Mouse (Mus musculus): ENCODE measurements around the gene Cnga3. TPM values are rescaled to one million over a fixed set of nuclear protein-coding genes. Genes with fewer than 3 reads are reported as not detected.

Gene Cnga3
- total and polyA plus RNA-seq, 3 experiments: 1.4 to 1.5 (median 1.5) TPM

DNA sequence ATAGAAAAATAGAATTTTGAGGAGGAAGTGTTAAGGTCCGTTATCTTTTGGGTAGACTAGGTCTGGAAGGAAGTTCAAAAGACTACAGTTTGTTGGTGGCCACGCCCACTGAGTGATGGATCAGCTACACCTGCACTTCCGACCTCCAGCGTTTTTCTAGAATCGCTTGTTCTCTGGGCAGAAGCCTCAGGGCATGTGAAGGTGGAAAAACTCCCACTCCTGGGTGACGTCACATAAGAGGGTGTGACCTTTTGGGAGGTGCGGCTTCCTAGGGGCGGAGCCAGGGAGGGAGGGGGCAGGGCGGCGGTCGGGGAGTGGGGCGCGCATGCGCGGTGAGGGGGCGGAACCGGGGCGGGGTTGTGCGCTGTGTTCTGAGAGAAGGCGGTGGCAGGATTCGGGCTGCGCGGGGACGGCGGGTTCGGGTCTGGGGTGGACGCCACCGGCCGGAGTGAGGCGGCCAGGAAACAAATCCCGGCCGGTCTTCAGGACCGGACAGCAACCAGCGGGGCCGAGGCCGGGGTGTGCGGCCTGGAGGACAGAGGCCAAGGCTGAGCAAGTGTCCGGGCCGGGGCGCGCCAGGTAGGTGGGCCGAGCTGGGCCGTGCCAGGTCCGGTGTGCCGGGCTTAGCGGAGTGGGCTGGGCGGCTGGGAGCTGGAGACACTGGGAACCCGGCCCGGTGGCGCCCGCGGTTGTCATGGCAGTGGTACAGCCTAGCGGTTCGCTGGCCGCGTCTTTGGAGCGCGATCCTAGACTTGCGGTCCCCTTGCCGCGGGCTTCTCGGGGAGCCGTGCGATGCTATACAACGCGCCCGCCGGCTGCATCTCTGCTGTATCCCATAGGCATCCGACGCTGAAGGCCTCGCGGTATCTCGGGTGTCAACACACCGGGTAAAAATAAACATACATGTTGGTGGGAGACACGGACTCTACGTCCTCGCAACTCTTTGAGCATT is 85.6 kb downstream of the Cnga3 start, which contains the start of gene Inpp4a:
Inpp4a (plus strand) TSS at position 326 of the 952 bp plus-strand sequence.
- H3K4me3 ChIP-seq: peak within 1 kb of the TSS; percentile 77
- WGBS: 1% methylated on average over 71 of the region's 77 CpGs
- TF ChIP-seq CTCF (IDR thresholded peaks at IDR 0.05) (0 out of 2 replicates have a peak, but pooled peaks have one; percentile 5), EP300 (IDR thresholded peaks at IDR 0.05; ENCODE audit: insufficient read depth, low read depth, low read length) (no peak), POLR2A (IDR thresholded peaks at IDR 0.05; ENCODE audit: insufficient read depth, low read depth, low read length) (peak; percentile 61; the same call in 1 of the 2 replicates)
- no peaks in the 10 kb centered on the region; the same call in 1 of the 2 replicates for H3K79me2 ChIP-seq (replicated peaks; ENCODE audit: control insufficient read depth, insufficient read depth, low read length)
- no peaks in the 10 kb centered on the region for H3K36me3 ChIP-seq (ENCODE audit: control insufficient read depth, insufficient read depth, low read length)
- peak within 1 kb of the TSS; percentile 88 for H3K9ac ChIP-seq (ENCODE audit: low read depth, low read length)
- peak; percentile 93 to 96 for DNase-seq
- peak within 1 kb of the TSS; percentile 83 for H3K27ac ChIP-seq
- intact Hi-C loops (cut with DNase I): no loop called here
- H3K4me1 ChIP-seq (ENCODE audit: control insufficient read depth, insufficient read depth, low read length): peaks cover 4% of the 10 kb centered on the region
- no peaks in the 10 kb centered on the region for H3K27me3 ChIP-seq (ENCODE audit: control insufficient read depth, insufficient read depth, low read length)

DNA sequence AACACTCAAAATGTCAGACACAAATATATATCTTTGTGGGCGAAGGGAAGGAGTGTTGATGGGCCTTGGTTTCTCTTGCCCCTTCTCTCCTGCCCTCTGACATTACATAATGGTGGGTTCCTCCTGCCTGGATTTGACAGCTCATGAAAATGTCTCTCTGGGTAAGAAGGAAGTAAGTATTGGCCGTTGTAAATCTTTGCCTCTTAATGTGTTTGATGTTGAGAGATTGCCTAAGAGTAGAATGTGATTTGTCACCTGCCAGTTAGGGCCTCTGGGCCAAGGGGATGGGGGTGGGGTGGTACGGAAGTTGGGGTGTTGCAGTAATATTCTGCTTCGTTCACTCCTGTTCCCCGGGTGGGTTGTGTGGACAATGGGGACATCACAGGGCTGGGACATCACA is 86.4 kb downstream of the Cnga3 start:
- no peak for DNase-seq
- peak overlapping the region; percentile 83 for H3K27ac ChIP-seq

DNA sequence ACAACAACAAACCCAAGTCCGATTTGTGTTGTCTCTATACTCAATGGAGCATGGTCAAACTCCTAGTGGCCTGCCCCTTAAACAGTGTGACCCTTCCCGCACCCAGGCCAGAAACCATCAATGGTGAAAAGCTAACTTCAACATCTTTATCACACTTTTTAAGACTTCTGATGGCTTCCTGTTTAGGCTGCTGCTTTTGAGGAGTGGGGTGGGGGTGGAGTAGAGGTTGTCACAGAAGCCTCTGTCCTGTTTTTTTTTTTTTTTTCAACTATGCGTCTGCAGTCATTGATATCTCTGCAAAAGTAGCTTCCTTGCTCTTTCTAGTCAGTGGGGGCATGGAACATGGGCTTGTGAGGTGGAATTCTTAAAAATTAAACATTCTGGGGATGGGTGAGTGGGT is 88.6 kb downstream of the Cnga3 start:
- no peak overlapping the region for H3K4me3 ChIP-seq
- no peaks in the 10 kb centered on the region for H3K27me3 ChIP-seq (ENCODE audit: control insufficient read depth, insufficient read depth, low read length)
- intact Hi-C loops (cut with DNase I): no loop called here
- peaks cover 4% of the 10 kb centered on the region for H3K79me2 ChIP-seq (replicated peaks; ENCODE audit: control insufficient read depth, insufficient read depth, low read length)
- H3K4me1 ChIP-seq (ENCODE audit: control insufficient read depth, insufficient read depth, low read length): peaks cover 7% of the 10 kb centered on the region
- no peak for TF ChIP-seq POLR2A (IDR thresholded peaks at IDR 0.05; ENCODE audit: insufficient read depth, low read depth, low read length)
- TF ChIP-seq CTCF (IDR thresholded peaks at IDR 0.05): no peak
- TF ChIP-seq EP300 (IDR thresholded peaks at IDR 0.05; ENCODE audit: insufficient read depth, low read depth, low read length): no peak
- WGBS: 81% methylated on average over 3 of the region's 3 CpGs
- DNase-seq: no peak
- no peak overlapping the region for H3K27ac ChIP-seq
- H3K9ac ChIP-seq (ENCODE audit: low read depth, low read length): no peak overlapping the region
- no peaks in the 10 kb centered on the region for H3K36me3 ChIP-seq (ENCODE audit: control insufficient read depth, insufficient read depth, low read length)

More for the DNA sequence above, 86.4 kb downstream of the Cnga3 start:
- H3K79me2 ChIP-seq (replicated peaks; ENCODE audit: control insufficient read depth, insufficient read depth, low read length): no peaks in the 10 kb centered on the region; the same call in 1 of the 2 replicates
- WGBS: 68% methylated on average over 5 of the region's 5 CpGs
- H3K4me3 ChIP-seq: peak overlapping the region; percentile 77
- intact Hi-C loops (cut with DNase I): no loop called here
- H3K9ac ChIP-seq (ENCODE audit: low read depth, low read length): peak overlapping the region; percentile 88
- H3K27me3 ChIP-seq (ENCODE audit: control insufficient read depth, insufficient read depth, low read length): no peaks in the 10 kb centered on the region
- peaks cover 4% of the 10 kb centered on the region for H3K4me1 ChIP-seq (ENCODE audit: control insufficient read depth, insufficient read depth, low read length)
- no peaks in the 10 kb centered on the region for H3K36me3 ChIP-seq (ENCODE audit: control insufficient read depth, insufficient read depth, low read length)
- TF ChIP-seq CTCF (IDR thresholded peaks at IDR 0.05): no peak
- TF ChIP-seq EP300 (IDR thresholded peaks at IDR 0.05; ENCODE audit: insufficient read depth, low read depth, low read length): no peak
- no peak for TF ChIP-seq POLR2A (IDR thresholded peaks at IDR 0.05; ENCODE audit: insufficient read depth, low read depth, low read length)

DNA sequence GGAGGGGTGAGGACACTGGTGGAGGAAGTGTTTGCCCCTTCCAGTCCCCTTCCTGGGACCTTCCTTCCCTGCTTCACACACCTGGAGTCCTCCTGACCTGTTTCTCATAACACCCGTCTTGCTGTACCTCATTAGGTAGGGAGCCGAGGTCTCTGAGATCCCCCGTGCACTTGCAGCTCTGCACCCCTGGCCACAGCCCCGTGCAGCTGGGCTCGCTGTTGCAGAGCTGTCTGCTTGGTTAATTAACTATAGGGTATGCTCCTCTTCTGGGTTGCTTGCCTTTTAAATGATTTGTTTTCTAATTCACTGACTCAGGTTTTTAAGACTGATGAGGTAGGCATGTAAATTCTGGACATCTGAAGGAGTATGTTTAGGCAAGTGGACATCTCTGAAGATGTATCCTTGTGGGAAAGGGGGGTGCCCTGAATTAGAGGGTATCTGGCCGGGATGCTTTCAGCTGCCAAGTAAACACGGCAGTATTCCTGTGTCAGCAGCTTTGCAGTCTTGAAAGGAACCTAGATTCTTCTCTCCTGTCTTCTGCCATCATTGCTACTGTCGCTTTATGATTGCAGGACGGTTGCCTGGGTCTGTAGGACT is 91.6 kb downstream of the Cnga3 start:
- intact Hi-C loops (cut with DNase I): no loop called here
- TF ChIP-seq CTCF (IDR thresholded peaks at IDR 0.05) (no peak), POLR2A (IDR thresholded peaks at IDR 0.05; ENCODE audit: insufficient read depth, low read depth, low read length) (no peak), EP300 (IDR thresholded peaks at IDR 0.05; ENCODE audit: insufficient read depth, low read depth, low read length) (no peak)

GRCm38 (mm10) chr1:37307586-37307985 is 93.4 kb downstream of the Cnga3 start:
- Histone ChIP-seq H3K27me3 (ENCODE audit: control insufficient read depth, insufficient read depth, low read length) (no peaks in the 10 kb centered on the region), H3K4me3 (no peak overlapping the region), H3K9ac (ENCODE audit: low read depth, low read length) (no peak overlapping the region), H3K27ac (no peak overlapping the region), H3K79me2 (replicated peaks; ENCODE audit: control insufficient read depth, insufficient read depth, low read length) (peaks cover 4% of the 10 kb centered on the region), H3K36me3 (ENCODE audit: control insufficient read depth, insufficient read depth, low read length) (no peaks in the 10 kb centered on the region), H3K4me1 (ENCODE audit: control insufficient read depth, insufficient read depth, low read length) (peaks cover 10% of the 10 kb centered on the region)
- WGBS: 79% methylated on average over 2 of the region's 2 CpGs
- intact Hi-C loops (cut with DNase I): no loop called here
- peak; percentile 27 to 33 for DNase-seq
- TF ChIP-seq CTCF (IDR thresholded peaks at IDR 0.05): no peak
- no peak for TF ChIP-seq POLR2A (IDR thresholded peaks at IDR 0.05; ENCODE audit: insufficient read depth, low read depth, low read length)
- TF ChIP-seq EP300 (IDR thresholded peaks at IDR 0.05; ENCODE audit: insufficient read depth, low read depth, low read length): no peak

More for the DNA sequence above, 91.6 kb downstream of the Cnga3 start:
- H3K4me1 ChIP-seq (ENCODE audit: control insufficient read depth, insufficient read depth, low read length): peaks cover 6% of the 10 kb centered on the region
- no peaks in the 10 kb centered on the region for H3K27me3 ChIP-seq (ENCODE audit: control insufficient read depth, insufficient read depth, low read length)
- H3K36me3 ChIP-seq (ENCODE audit: control insufficient read depth, insufficient read depth, low read length): no peaks in the 10 kb centered on the region
- no peak for DNase-seq
- 86% methylated on average over 9 of the region's 9 CpGs for WGBS
- H3K9ac ChIP-seq (ENCODE audit: low read depth, low read length): no peak overlapping the region
- peaks cover 4% of the 10 kb centered on the region for H3K79me2 ChIP-seq (replicated peaks; ENCODE audit: control insufficient read depth, insufficient read depth, low read length)
- no peak overlapping the region for H3K27ac ChIP-seq
- no peak overlapping the region for H3K4me3 ChIP-seq

All from heart, adult 2 months (tissue).